12 mouse cellular contexts compared by ENCODE assay signal in the genomic region with DNA sequence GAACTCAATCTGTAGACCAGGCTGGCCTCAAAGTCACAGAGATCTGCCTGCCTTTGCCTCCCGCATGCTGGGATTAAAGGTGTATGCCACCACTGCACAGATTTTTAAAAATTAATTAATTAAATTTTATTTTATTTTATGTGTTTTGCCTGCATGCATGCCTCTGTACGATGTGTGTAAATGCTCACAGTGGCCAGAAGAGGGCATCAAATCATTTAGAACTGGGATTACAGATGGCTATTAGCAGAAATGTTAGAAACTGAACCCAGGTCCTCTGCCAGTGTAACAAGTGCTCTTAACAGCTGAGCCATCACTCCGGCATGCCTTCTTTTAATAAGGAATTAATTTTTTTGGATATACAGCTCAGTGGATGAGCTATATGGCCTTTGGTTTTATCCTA. TPM values are rescaled to one million over a fixed set of nuclear protein-coding genes. Genes with fewer than 3 reads are reported as not detected.
DNase-seq lines count a peak whose midpoint lies in the region; ATAC-seq and TF ChIP-seq lines count a peak whose summit lies in the region.
"Had no signal": no experiment of that assay in that cellular context is flagged by ENCODE, and none has a peak within 500 bp of the region (broad histone marks: within the 10 kb centered on the region; RNA-seq: fewer than 3 reads in every experiment).

No protein-coding gene starts in this region.

- TF ChIP-seq POLR2A in heart, adult 2 months (IDR thresholded peaks at IDR 0.05; ENCODE audit: insufficient read depth, low read depth, low read length) = no peak

- H3K79me2 ChIP-seq in heart, adult 2 months (replicated peaks; ENCODE audit: control insufficient read depth, insufficient read depth, low read length) = no peaks in the 10 kb centered on the region

- DNase-seq in heart, adult 2 months = no peak
- no peak for DNase-seq in heart, postnatal 14 days
- peak; percentile 18 for DNase-seq in lung, embryonic 14.5 days
- DNase-seq in lung, postnatal 25 days (ENCODE audit: low spot score) = no peak
- peak; percentile 37 for DNase-seq in ES-CJ7 (ENCODE audit: low read depth, low spot score)
- no peak for DNase-seq in left cerebral cortex, postnatal 10 days (ENCODE audit: extremely low spot score in 1 of 2, low spot score in 2 of 2)
- DNase-seq: cerebellum, postnatal 25 days; thymus, postnatal 36 days had no signal

- no peak overlapping the region for H3K9ac ChIP-seq in heart, adult 2 months (ENCODE audit: low read depth, low read length)
- H3K9ac ChIP-seq in lung, embryonic 14.5 days = no peak overlapping the region
- H3K9ac ChIP-seq: heart, embryonic 13.5 days had no signal

- no peak overlapping the region for H3K4me3 ChIP-seq in heart, adult 2 months
- no peak overlapping the region for H3K4me3 ChIP-seq in lung, embryonic 14.5 days (ENCODE audit: low read depth, low read length)
- H3K4me3 ChIP-seq: heart, embryonic 13.5 days had no signal

- no peak for ATAC-seq in lung, embryonic 14.5 days (ENCODE audit: insufficient read depth)
- peak; percentile 42; the same call in 1 of the 2 replicates for ATAC-seq in megakaryocyte progenitor cell, adult 5-6 weeks (replicated peaks; ENCODE audit: poor library complexity)
- ATAC-seq in cerebellum, adult (ENCODE audit: insufficient number of reproducible peaks, low FRiP score, low TSS enrichment) = no peak

- H3K9me3 ChIP-seq in lung, embryonic 14.5 days (ENCODE audit: low read depth, low read length) = peaks cover 4% of the 10 kb centered on the region; the same call in 1 of the 2 replicates

- peak; percentile 61 for TF ChIP-seq CTCF in heart, adult 2 months (IDR thresholded peaks at IDR 0.05)
- peak; percentile 28; the same call in 1 of the 2 replicates for TF ChIP-seq CTCF in lung, embryonic 14.5 days (IDR thresholded peaks at IDR 0.05; ENCODE audit: low read depth)

- no peaks in the 10 kb centered on the region for H3K4me1 ChIP-seq in heart, adult 2 months (ENCODE audit: control insufficient read depth, insufficient read depth, low read length)
- H3K4me1 ChIP-seq in lung, embryonic 14.5 days (ENCODE audit: insufficient read depth) = no peaks in the 10 kb centered on the region
- H3K4me1 ChIP-seq: heart, embryonic 13.5 days had no signal

- 69% methylated on average over 3 of the region's 3 CpGs for WGBS in heart, adult 2 months
- 70% methylated on average over 3 of the region's 3 CpGs for WGBS in lung, embryonic 14.5 days

- TF ChIP-seq EP300 in heart, adult 2 months (IDR thresholded peaks at IDR 0.05; ENCODE audit: insufficient read depth, low read depth, low read length) = no peak

- intact Hi-C loops in heart, adult 2 months (cut with DNase I) = no loop called here
- intact Hi-C loops in heart, postnatal 14 days (cut with DNase I) = no loop called here
- intact Hi-C loops in left cerebral cortex, postnatal 10 days (cut with DNase I) = no loop called here

- no peak overlapping the region for H3K4me2 ChIP-seq in lung, embryonic 14.5 days
- H3K4me2 ChIP-seq: heart, embryonic 13.5 days had no signal

- H3K27me3 ChIP-seq in heart, adult 2 months (ENCODE audit: control insufficient read depth, insufficient read depth, low read length) = no peaks in the 10 kb centered on the region
- no peaks in the 10 kb centered on the region for H3K27me3 ChIP-seq in lung, embryonic 14.5 days (ENCODE audit: insufficient read depth, low read length)
- H3K27me3 ChIP-seq: heart, embryonic 13.5 days had no signal

- H3K36me3 ChIP-seq in heart, adult 2 months (ENCODE audit: control insufficient read depth, insufficient read depth, low read length) = no peaks in the 10 kb centered on the region
- no peaks in the 10 kb centered on the region for H3K36me3 ChIP-seq in lung, embryonic 14.5 days (ENCODE audit: insufficient read depth)
- H3K36me3 ChIP-seq: heart, embryonic 13.5 days had no signal

- H3K27ac ChIP-seq in heart, adult 2 months = no peak overlapping the region
- no peak overlapping the region for H3K27ac ChIP-seq in lung, embryonic 14.5 days (ENCODE audit: low read depth)
- H3K27ac ChIP-seq: heart, embryonic 13.5 days; macrophage had no signal

RNA-seq across cellular contexts. Expression of a gene that starts 43.6 kb away (rescaled TPM):
- total RNA-seq in heart, adult 2 months (2021) = not detected
- 1.0 TPM in 1 of 2 replicates, not detected in the other for polyA plus RNA-seq in heart, adult 2 months (2012; rRNA removed)
- not detected for total RNA-seq in heart, postnatal 14 days (2021)
- polyA plus RNA-seq in lung, embryonic 14.5 days (2014; fragmentation: Nextera tagmentation; extraction: Ambion mirVana) = not detected in 2 replicates
- total RNA-seq in megakaryocyte progenitor cell, adult 5-6 weeks (2015) = not detected in 2 replicates
- total RNA-seq in megakaryocyte progenitor cell, adult 5-6 weeks (2017) = not detected in 2 replicates
- total RNA-seq in left cerebral cortex, postnatal 10 days (2021) = 1 to 10 TPM; 7.0 to 8.0 TPM
- polyA plus RNA-seq: macrophage had no signal

RNA-seq across cellular contexts. Expression of a gene that starts 59.1 kb away (rescaled TPM):
- total RNA-seq in heart, adult 2 months (2021) = 10 to 100 TPM; 25.7 to 27.3 TPM
- 8.6 and 17.5 TPM in 2 replicates for polyA plus RNA-seq in heart, adult 2 months (2012; rRNA removed)
- total RNA-seq in heart, postnatal 14 days (2021) = 10 to 100 TPM; 36.0 to 40.5 TPM
- polyA plus RNA-seq in lung, embryonic 14.5 days (2014; fragmentation: Nextera tagmentation; extraction: Ambion mirVana) = 58.3 and 58.6 TPM in 2 replicates
- 34.8 and 39.1 TPM in 2 replicates for total RNA-seq in megakaryocyte progenitor cell, adult 5-6 weeks (2015)
- total RNA-seq in megakaryocyte progenitor cell, adult 5-6 weeks (2017) = 22.2 and 24.4 TPM in 2 replicates
- total RNA-seq in left cerebral cortex, postnatal 10 days (2021) = 10 to 100 TPM; 74.0 to 77.1 TPM

Comparison
In these comparisons a context has a peak if more than half of its experiments do, and no peak if none do; other contexts are left out.
1. DNase-seq: peak in lung, embryonic 14.5 days (single experiment) and ES-CJ7 (single experiment); none in heart, adult 2 months (0 of 2), heart, postnatal 14 days (0 of 2), lung, postnatal 25 days (single experiment) and left cerebral cortex, postnatal 10 days (0 of 2).
2. RNA of a gene that starts 43.6 kb away (total RNA-seq): 7.0 to 8.0 TPM in left cerebral cortex, postnatal 10 days; not detected in heart, adult 2 months, not detected in heart, postnatal 14 days and not detected in megakaryocyte progenitor cell, adult 5-6 weeks; every median in the first group is over 4 times any median in the second.